Mouse (Mus musculus) left cerebral cortex, postnatal 25 days (tissue): ENCODE measurements around the gene Myadm. TPM values are rescaled to one million over a fixed set of nuclear protein-coding genes. Genes with fewer than 3 reads are reported as not detected.
"Not testable (repeated sequence)": the region's sequence is repeated elsewhere in the genome, so short reads cannot be mapped to it uniquely, and the experiment has no call there.

Experiments used
- DNase-seq, 2 experiments: peaks; one replicate each; pipeline ENCODE4 v3.0.0; 2022; ENCODE audit warnings: low spot score in 2 of 2, mixed read lengths in 1 of 2
- intact Hi-C: fragments of 180-260 bp; cut with DNase I; formaldehyde crosslinking; loops from one replicate; pipeline ENCODE4 v1.15.1; 2025
- total RNA-seq, 2 experiments: library from RNA; stranded (reverse); gene quantifications; 2 replicates each; pipeline ENCODE4 v1.2.3; 2021

Myadm gene
- 10 to 100 TPM; 68.0 to 83.2 TPM for total RNA-seq

DNA sequence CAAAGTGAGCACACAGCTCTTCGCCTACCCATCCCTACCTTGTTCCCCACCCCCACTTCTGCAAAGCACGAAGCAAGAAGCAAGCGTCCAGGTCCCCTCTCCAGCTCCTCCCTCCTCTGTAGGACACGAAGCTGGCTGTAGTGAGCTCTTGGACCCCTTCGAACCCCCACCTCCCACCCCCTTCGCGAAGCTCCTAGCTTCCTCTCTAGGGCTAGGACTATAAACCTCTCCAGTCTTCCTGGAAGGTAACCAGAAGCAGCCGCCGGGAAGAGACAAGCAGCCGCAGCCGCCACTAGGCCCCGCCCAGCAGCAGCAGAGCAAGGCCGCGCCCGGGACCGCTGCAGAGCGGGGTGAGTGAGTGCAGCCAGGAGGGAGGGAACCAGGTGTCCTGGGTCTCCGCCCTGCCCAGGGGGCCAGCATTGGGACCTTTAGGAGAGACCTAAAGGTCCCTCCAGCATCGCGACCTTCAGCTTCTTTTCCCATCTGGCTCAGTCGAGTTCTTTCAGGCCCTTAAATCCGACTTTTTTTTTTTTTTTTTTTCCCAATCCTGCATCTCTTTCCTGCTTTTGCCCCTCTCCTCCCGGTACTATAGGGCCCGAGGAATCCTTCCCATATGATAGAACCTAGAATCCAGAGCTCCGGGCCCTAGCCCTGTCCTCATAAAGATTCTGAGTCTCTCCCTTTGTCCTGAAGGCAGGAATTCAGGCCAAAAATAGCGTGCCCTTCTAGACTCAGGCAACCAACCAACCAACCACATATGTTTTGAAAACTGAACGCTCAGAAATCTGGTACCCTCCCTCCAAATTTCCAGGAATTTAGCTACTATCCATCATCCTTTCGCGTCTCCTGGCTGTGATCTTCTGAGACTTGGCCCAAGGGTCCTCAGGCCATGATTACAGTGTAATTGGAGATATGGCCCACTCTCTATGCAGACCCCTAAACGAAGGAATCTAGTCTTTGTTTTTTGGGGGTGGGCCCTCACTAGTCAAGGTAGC lies at the start of gene Myadm, which contains the start of gene Prkcg:
TSS of gene Myadm (plus strand) at position 105 of the 995 bp plus-strand sequence.
TSS of gene Prkcg (plus strand) at position 204 of the 995 bp plus-strand sequence.
- intact Hi-C loops: no loop called here
- peak; percentile 77 to 80 for DNase-seq

DNA sequence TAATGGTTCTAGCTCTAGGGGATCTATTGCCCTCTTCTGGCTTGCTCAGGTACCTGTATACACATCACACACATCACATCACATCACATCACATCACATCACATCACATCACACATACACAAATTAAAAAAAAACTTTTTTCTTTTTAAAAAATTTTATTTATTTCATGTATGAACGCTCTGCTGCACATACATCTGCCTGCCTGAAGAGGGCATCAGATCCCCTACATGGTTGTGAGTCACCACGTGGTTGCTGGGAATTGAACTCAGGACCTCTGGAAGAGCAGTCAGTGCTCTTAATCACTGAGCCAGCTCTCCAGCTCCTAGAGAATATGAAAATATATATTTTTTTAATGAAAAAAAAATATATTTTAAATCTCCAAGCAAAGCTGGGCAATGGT lies 49.7 kb upstream of the Myadm start:
- intact Hi-C loops: no loop called here
- DNase-seq: no peak

DNA sequence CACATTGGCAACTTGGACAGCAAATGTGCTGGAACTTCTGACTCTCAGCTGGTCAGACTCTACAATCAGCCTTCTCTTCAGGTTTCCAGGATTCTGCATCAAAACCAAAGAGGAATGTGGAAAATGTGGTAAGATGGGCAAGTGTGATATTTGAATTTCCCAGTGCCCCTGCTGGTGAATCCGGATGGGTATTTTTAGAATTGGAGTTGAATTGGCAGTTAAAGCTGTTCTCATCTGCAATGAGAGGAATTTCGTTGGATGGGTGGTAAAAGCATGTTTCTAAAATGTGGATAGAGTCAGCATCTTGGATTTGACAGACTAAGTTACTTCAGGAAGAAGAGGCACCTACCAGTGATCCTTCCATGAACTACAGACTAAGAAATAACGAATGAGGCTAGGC lies 28.2 kb upstream of the Myadm start:
- intact Hi-C loops: loop anchor here (5.0 kb wide), 1 partner anchor 42 kb away; no protein-coding TSS in a partner anchor
- DNase-seq: peak in 1 of 2 experiments; percentile 63

DNA sequence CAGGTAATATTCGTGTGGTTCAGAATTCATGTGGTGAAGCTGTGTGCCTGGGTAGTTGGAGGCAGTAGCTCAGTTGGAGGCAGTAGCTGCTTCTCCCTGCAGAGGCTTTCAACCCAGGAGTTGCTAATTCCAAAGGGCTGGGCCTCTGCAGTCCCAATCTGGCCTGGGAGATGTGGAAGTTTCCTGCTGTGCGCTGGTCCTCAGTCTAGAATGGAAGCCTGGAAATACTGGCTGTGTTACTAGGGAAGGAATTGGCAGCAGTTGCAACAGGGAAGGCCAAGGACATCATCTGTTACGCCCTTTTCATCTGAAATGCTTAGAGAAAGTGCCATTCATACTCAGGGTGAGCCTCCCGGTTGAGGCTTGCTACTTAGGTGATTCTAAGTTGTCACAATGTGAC lies 27.4 kb upstream of the Myadm start:
- intact Hi-C loops: loop anchor here (5.0 kb wide), 1 partner anchor 41 kb away; no protein-coding TSS in a partner anchor

GRCm38 (mm10) chr7:3262789-3263188 lies 26.1 kb upstream of the Myadm start:
- DNase-seq: no peak
- intact Hi-C loops: loop anchor here (5.0 kb wide), 1 partner anchor 40 kb away; no protein-coding TSS in a partner anchor

More for the DNA sequence above, 27.4 kb upstream of the Myadm start:
- DNase-seq: no peak

DNA sequence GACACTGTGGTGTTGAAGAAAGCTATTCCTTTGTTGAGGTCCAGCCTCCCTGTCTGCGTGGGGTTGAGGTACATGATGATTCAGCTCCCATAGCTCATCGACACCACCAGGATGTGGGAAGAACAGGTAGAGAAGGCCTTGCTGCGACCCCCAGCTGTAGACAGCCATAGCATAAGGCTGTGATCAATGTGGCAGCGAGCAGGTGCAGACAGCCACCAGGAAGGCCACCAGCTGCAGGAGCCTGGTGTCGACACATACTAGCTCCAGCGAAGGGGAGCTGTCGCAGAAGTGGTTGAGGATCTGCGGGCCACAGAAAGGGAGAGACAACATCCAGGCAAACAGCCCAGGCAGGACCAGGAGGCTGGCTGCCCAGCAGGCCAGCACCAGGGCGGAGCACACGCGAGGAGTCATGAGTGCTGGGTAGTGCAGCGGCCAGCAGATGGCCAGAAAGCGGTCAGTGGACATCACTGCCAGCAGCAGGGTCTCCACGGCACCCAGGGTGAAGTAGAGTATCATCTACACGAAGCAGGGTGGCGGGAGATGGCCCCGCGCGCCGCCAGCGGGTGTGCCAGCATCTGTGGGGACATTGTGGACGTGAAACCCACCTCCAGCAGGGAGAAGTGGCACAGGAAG lies 24.4 kb upstream of the Myadm start:
- intact Hi-C loops: loop anchor here (5.0 kb wide), 1 partner anchor 38 kb away; no protein-coding TSS in a partner anchor
- DNase-seq: no peak

GRCm38 (mm10) chr7:3265311-3265710 lies 23.6 kb upstream of the Myadm start:
- intact Hi-C loops: no loop called here
- no peak for DNase-seq

- intact Hi-C loops: no loop called here
- no peak for DNase-seq
Observed at GRCm38 (mm10) chr7:3267261-3267660, 21.6 kb upstream of the Myadm start.

- intact Hi-C loops: no loop called here
- DNase-seq: no peak
Observed at GRCm38 (mm10) chr7:3267888-3268287, 21.0 kb upstream of the Myadm start.

- no peak for DNase-seq
- intact Hi-C loops: no loop called here
Observed at GRCm38 (mm10) chr7:3268291-3268690, 20.6 kb upstream of the Myadm start.

DNA sequence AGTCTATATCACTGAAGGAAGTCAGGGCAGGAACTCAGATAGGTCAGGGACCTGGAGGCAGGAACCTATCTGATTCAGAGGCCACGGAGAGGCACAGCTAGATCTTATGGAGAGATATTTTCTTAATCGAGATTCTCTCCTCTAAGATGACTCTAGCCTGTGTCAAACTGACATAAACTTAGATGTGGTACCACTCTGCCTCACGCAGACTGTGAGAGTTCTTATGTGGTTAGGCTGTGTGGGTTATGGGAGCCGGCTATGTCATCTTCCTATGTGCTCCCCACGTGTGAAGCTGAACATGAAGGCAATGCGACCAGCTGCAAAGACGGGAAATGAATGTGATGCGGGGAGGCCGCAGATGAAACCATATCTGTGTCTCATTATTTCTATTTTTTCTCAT lies 16.7 kb upstream of the Myadm start:
- no peak for DNase-seq
- intact Hi-C loops: no loop called here

- DNase-seq: peak in 1 of 2 experiments; percentile 48
- intact Hi-C loops: no loop called here
Observed at GRCm38 (mm10) chr7:3275455-3276170, 13.3 kb upstream of the Myadm start.

DNA sequence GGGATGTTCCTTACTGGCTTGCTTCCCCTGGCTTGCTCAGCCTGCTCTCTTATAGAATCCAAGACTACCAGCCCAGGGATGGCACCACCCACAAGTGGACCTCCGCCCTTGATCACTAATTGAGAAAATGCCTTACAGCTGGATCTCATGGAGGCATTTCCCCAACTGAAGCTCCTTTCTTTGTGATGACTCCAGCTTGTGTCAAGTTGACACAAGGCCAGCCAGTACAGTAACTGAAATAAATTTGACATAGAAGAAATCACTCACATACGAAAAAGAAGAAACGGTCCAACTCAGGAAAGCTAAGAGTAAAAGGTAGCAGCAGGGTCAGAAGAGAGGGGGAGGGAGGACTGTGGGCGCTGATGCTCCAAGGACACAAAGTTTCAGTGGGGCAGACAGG lies 12.1 kb upstream of the Myadm start:
- intact Hi-C loops: not testable (repeated sequence)

GRCm38 (mm10) chr7:3280080-3280653 lies 8.7 kb upstream of the Myadm start:
- intact Hi-C loops: no loop called here
- no peak for DNase-seq

More for the DNA sequence above, 12.1 kb upstream of the Myadm start:
- DNase-seq: not testable (repeated sequence)

- intact Hi-C loops: no loop called here
- peak in 1 of 2 experiments; percentile 84 for DNase-seq
Observed at GRCm38 (mm10) chr7:3280654-3281153, 8.2 kb upstream of the Myadm start.

DNA sequence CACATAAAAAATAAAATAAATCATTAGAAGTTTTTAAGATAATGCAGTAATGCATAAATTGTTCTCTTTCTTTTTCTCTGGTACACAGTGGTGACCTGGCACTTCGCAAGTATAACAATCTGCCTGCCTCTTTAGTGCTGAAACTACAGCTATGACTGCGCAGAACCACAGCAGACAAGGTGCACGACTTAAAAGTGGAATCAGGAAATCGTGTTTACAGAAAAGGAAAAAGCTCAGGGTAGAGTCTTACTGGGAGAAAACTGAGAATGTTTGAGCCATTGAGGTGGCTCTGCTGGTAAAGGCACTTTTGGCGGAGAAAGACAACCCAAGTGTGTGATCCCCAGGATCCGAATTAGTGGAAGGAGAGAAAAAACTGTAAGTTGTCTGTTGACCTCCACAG lies 7.1 kb upstream of the Myadm start:
- DNase-seq: no peak
- intact Hi-C loops: no loop called here

- intact Hi-C loops: no loop called here
- no peak for DNase-seq
Observed at GRCm38 (mm10) chr7:3283081-3283875, 5.6 kb upstream of the Myadm start.

DNA sequence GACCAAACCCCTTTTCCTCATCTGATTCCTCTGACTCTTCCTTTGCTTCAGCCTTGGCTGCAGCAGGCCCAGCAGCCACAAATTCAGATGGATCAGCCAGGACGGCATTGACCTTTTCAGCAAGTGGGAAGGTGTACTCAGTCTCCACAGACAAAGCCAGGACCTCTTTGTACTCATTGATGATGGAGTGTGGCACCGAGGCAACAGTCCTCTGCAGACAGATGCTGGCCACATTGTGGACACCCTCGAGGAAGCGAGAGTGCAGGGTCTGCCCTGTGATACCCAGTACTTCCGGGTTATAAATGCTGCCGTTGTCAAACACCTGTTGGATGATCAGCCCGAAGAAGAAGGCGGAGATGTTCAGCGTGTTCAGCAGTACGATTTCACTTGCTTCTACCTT lies 4.3 kb upstream of the Myadm start:
- intact Hi-C loops: no loop called here
- DNase-seq: no peak
